Mouse (Mus musculus): ENCODE data around the gene Usf1. TPM values are rescaled to one million over a fixed set of nuclear protein-coding genes. Genes with fewer than 3 reads are reported as not detected.

The Usf1 gene
- total and polyA plus RNA-seq, 2 experiments from 2014 or later, result 156 to 160 TPM

DNA sequence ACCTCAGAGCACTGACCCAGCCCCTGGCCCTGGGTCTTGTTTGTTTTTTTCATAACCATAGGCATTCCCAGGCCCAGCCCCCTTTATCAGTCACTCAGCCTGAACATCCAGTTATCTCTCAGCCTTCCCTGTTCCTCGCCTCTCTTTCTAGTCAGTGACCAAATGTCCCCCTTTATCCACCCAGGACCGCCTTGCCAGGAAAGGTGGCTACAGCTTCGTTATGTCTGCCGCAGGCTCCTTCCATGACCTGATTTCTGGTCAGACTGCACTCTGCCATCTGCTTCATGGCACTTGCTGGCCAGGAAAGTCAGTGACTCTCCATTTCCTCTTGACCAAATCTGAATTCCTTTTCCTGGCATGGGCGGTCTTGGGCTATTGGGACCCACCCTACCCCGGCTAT, 32.8 kb upstream of the Usf1 start:
- 95% methylated on average over 6 of the region's 6 CpGs for WGBS

DNA sequence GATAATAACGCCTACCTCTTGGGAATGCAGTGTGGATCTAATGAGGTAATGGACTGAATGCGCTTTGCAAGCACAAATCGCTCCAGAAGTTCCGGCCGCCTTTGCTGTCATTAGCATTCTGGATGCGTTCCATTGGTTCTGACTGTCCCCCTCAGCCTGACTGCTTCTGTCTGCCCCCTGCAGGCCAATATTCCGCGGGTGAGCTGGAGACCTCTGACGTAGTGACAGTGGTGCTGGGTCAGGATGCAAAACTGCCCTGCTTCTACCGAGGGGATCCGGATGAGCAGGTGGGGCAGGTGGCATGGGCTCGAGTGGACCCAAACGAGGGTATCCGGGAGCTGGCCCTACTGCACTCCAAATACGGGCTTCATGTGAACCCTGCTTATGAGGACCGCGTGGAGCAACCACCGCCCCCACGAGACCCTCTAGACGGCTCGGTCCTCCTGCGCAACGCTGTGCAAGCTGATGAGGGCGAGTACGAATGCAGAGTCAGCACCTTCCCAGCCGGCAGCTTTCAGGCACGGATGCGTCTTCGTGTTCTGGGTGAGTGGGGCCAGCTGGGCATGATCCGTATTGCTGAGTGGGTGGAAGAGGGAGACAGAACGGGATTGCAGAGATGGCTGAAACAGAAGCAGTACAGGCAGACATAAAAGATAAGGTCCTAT, 31.0 kb upstream of the Usf1 start:
- DNase-seq (ENCODE audit: low spot score), result peak; percentile 92

More for the DNA sequence above, 32.8 kb upstream of the Usf1 start:
- ATAC-seq (ENCODE audit: low FRiP score), result no peak
- Histone ChIP-seq H3K9ac (replicated peaks; ENCODE audit: low read length, poor library complexity, severe bottlenecking) (no peak overlapping the region), H3K4me1 (ENCODE audit: insufficient read depth, low read length) (no peaks in the 10 kb centered on the region), H3K4me3 (ENCODE audit: low read depth, low read length) (no peak overlapping the region), H3K27me3 (ENCODE audit: insufficient read depth, low read length) (no peaks in the 10 kb centered on the region), H3K9me3 (ENCODE audit: low read length) (no peaks in the 10 kb centered on the region), H3K27ac (ENCODE audit: low read depth, low read length) (no peak overlapping the region), H3K4me2 (ENCODE audit: low read depth, low read length, poor library complexity, severe bottlenecking) (no peak overlapping the region), H3K36me3 (ENCODE audit: insufficient read depth, low read length) (no peaks in the 10 kb centered on the region)
- DNase-seq (ENCODE audit: low spot score), result no peak
- no peak for TF ChIP-seq CTCF (IDR thresholded peaks at IDR 0.05)

DNA sequence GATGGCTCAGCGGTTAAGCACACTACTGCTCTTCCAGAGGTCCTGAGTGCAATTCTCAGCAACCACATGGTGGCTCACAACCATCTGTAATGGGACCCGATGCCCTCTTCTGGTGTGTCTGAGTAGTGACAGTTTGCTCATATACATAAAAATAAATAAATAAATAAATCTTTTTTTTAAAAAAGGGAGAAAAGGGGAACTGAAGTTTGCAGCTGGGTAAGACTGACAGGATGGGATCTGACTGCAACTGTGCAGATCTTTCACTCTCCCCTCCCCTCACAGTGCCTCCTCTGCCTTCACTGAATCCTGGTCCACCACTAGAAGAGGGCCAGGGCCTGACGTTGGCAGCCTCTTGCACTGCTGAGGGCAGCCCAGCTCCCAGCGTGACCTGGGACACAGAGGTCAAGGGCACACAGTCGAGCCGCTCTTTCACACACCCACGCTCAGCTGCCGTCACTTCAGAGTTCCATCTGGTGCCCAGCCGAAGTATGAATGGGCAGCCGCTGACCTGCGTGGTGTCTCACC, 29.0 kb upstream of the Usf1 start:
- no peak for ATAC-seq (ENCODE audit: low FRiP score)
- Histone ChIP-seq H3K27ac (ENCODE audit: low read depth, low read length) (no peak overlapping the region), H3K4me2 (ENCODE audit: low read depth, low read length, poor library complexity, severe bottlenecking) (no peak overlapping the region), H3K9ac (replicated peaks; ENCODE audit: low read length, poor library complexity, severe bottlenecking) (no peak overlapping the region), H3K36me3 (ENCODE audit: insufficient read depth, low read length) (no peaks in the 10 kb centered on the region), H3K9me3 (ENCODE audit: low read length) (no peaks in the 10 kb centered on the region), H3K4me3 (ENCODE audit: low read depth, low read length) (no peak overlapping the region), H3K27me3 (ENCODE audit: insufficient read depth, low read length) (no peaks in the 10 kb centered on the region), H3K4me1 (ENCODE audit: insufficient read depth, low read length) (no peaks in the 10 kb centered on the region)
- 82% methylated on average over 11 of the region's 11 CpGs for WGBS
- DNase-seq (ENCODE audit: low spot score), result no peak
- TF ChIP-seq CTCF (IDR thresholded peaks at IDR 0.05), result peak; percentile 18; the same call in 1 of the 2 replicates

More for the DNA sequence above, 31.0 kb upstream of the Usf1 start:
- no peaks in the 10 kb centered on the region for H3K9me3 ChIP-seq (ENCODE audit: low read length)
- no peaks in the 10 kb centered on the region for H3K36me3 ChIP-seq (ENCODE audit: insufficient read depth, low read length)
- peak; percentile 87 for ATAC-seq (ENCODE audit: low FRiP score)
- peak overlapping the region; percentile 40 for H3K4me3 ChIP-seq (ENCODE audit: low read depth, low read length)
- WGBS, result 2% methylated on average over 31 of the region's 31 CpGs
- TF ChIP-seq CTCF (IDR thresholded peaks at IDR 0.05), result peak; percentile 86
- H3K4me2 ChIP-seq (ENCODE audit: low read depth, low read length, poor library complexity, severe bottlenecking), result peak overlapping the region; percentile 52
- no peaks in the 10 kb centered on the region for H3K4me1 ChIP-seq (ENCODE audit: insufficient read depth, low read length)
- H3K9ac ChIP-seq (replicated peaks; ENCODE audit: low read length, poor library complexity, severe bottlenecking), result peak overlapping the region; percentile 51
- no peaks in the 10 kb centered on the region for H3K27me3 ChIP-seq (ENCODE audit: insufficient read depth, low read length)
- 0 out of 2 replicates have a peak overlapping the region, but pooled peaks have one; percentile 9 for H3K27ac ChIP-seq (ENCODE audit: low read depth, low read length)

DNA sequence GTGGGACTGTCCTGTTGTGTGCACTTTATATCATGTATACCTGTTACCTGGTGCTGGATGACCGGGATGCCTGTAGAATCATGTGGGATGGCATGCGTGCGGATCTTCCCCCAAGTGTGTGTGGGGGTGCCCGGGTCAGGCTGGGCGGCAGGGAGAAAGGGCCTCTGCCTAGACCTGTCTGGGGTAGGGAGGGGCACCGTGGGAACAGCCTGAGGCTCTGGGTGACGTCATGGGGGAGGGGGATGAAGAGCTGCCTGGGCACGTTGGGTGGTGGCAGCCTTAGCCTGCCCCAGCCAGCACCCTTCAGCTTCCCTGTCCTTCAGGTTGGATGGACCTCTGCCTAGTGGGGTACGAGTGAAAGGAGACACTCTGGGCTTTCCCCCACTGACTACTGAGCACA, 26.8 kb upstream of the Usf1 start:
- 65% methylated on average over 9 of the region's 9 CpGs for WGBS
- H3K9me3 ChIP-seq (ENCODE audit: low read length), result no peaks in the 10 kb centered on the region
- H3K4me2 ChIP-seq (ENCODE audit: low read depth, low read length, poor library complexity, severe bottlenecking), result no peak overlapping the region
- H3K27me3 ChIP-seq (ENCODE audit: insufficient read depth, low read length), result no peaks in the 10 kb centered on the region
- ATAC-seq (ENCODE audit: low FRiP score) (no peak), DNase-seq (ENCODE audit: low spot score) (no peak)
- no peaks in the 10 kb centered on the region for H3K4me1 ChIP-seq (ENCODE audit: insufficient read depth, low read length)
- H3K4me3 ChIP-seq (ENCODE audit: low read depth, low read length), result no peak overlapping the region
- H3K27ac ChIP-seq (ENCODE audit: low read depth, low read length), result no peak overlapping the region
- H3K36me3 ChIP-seq (ENCODE audit: insufficient read depth, low read length), result no peaks in the 10 kb centered on the region
- no peak for TF ChIP-seq CTCF (IDR thresholded peaks at IDR 0.05)
- no peak overlapping the region for H3K9ac ChIP-seq (replicated peaks; ENCODE audit: low read length, poor library complexity, severe bottlenecking)

DNA sequence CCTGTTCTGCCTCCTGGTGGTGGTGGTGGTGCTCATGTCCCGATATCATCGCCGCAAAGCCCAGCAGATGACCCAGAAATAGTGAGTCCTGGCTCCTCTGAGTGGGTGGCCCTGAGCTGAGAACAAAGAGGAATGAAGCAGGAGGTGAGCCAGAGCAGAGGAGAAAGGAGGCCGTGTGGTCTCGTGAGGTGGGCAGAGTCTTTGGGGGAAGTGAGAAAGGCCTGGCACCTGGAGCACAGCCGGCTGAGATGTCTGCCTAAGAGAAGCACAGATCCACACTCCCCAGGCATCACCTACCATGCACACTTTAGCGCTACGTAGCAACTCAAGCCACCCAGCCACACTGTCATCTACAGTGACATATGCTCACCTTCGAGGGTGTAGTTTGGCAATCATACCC, 25.9 kb upstream of the Usf1 start:
- Histone ChIP-seq H3K27ac (ENCODE audit: low read depth, low read length) (no peak overlapping the region), H3K27me3 (ENCODE audit: insufficient read depth, low read length) (no peaks in the 10 kb centered on the region), H3K36me3 (ENCODE audit: insufficient read depth, low read length) (no peaks in the 10 kb centered on the region), H3K4me3 (ENCODE audit: low read depth, low read length) (no peak overlapping the region), H3K4me2 (ENCODE audit: low read depth, low read length, poor library complexity, severe bottlenecking) (no peak overlapping the region), H3K9ac (replicated peaks; ENCODE audit: low read length, poor library complexity, severe bottlenecking) (no peak overlapping the region), H3K9me3 (ENCODE audit: low read length) (no peaks in the 10 kb centered on the region), H3K4me1 (ENCODE audit: insufficient read depth, low read length) (no peaks in the 10 kb centered on the region)
- 0 out of 2 replicates have a peak, but pooled peaks have one; percentile 5 for TF ChIP-seq CTCF (IDR thresholded peaks at IDR 0.05)
- DNase-seq (ENCODE audit: low spot score), result no peak
- ATAC-seq (ENCODE audit: low FRiP score), result no peak
- WGBS, result 74% methylated on average over 9 of the region's 9 CpGs

DNA sequence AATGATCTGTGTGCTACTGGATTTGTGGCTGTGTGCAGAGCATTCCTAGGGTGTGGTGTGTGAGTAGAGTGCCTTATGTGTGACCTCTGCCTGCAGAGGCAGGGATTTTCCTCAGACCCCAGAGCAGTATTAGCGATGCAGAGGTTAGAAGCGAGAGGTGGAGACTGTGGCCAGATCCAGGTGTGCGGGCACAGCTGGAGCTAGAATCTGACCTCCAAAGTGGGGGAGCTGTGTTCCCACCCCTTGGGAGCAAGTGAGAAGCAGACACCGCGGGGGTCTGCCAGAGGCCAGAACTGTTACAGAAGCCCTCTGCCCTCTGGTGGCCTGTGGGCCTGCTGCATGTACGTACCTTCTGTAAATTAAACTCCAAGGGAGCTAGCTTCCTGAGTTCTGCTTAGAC, 24.0 kb upstream of the Usf1 start:
- ATAC-seq (ENCODE audit: low FRiP score) (no peak), DNase-seq (ENCODE audit: low spot score) (peak; percentile 49)
- no peaks in the 10 kb centered on the region for H3K36me3 ChIP-seq (ENCODE audit: insufficient read depth, low read length)
- H3K4me2 ChIP-seq (ENCODE audit: low read depth, low read length, poor library complexity, severe bottlenecking), result no peak overlapping the region
- H3K9me3 ChIP-seq (ENCODE audit: low read length), result no peaks in the 10 kb centered on the region
- H3K27ac ChIP-seq (ENCODE audit: low read depth, low read length), result 0 out of 2 replicates have a peak overlapping the region, but pooled peaks have one; percentile 26
- no peaks in the 10 kb centered on the region for H3K4me1 ChIP-seq (ENCODE audit: insufficient read depth, low read length)
- H3K9ac ChIP-seq (replicated peaks; ENCODE audit: low read length, poor library complexity, severe bottlenecking), result no peak overlapping the region
- TF ChIP-seq CTCF (IDR thresholded peaks at IDR 0.05), result peak; percentile 62
- no peak overlapping the region for H3K4me3 ChIP-seq (ENCODE audit: low read depth, low read length)
- WGBS, result 23% methylated on average over 6 of the region's 6 CpGs
- H3K27me3 ChIP-seq (ENCODE audit: insufficient read depth, low read length), result no peaks in the 10 kb centered on the region

All from midbrain, postnatal 0 days (tissue).